Mouse (Mus musculus): ENCODE results near the gene Brwd1.
"Not testable (repeated sequence)": the region's sequence is repeated elsewhere in the genome, so short reads cannot be mapped to it uniquely, and the experiment has no call there.

Brwd1 gene

DNA sequence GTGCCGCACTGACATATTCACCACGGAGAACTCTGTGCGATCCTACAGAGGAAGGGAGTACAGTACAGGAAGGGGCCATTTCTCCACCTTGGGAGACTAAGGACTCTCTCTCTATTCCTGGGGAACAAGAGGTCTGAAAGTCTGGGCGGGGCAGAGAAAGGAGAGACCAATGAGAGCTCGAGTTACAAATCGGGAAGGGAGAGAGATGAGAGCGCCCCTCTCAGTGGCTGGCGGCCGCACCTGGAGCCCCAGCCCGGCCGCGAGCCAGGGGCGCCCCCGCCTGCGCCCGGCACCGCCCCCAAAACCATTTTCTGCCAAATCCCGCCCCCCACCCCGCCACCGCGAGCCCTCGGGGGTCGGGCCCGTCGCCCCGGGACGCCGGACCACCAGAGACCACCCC, 995 bp downstream of the Brwd1 start:
- peak; percentile 94 for DNase-seq (ENCODE audit: low spot score)

DNA sequence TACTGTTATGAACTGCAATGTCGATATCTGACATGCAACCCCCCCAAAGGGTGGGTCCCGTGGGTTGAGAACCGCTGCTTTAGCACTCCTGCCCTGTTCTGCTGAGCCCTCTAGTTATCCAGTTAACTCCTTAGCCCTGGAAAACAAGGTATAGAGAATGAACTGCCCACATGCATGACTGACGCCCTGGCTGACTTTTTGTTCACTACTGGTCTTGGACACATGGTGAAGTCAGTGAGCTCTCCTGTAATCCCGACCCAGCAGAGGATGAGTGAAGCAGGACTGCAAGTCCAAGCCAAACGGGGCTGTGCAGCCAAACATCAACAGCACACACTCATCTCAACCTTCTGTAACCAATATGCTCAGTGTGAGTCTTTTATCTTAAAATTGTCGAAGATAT, 1.8 kb downstream of the Brwd1 start:
- no peak for DNase-seq (ENCODE audit: low spot score)

DNA sequence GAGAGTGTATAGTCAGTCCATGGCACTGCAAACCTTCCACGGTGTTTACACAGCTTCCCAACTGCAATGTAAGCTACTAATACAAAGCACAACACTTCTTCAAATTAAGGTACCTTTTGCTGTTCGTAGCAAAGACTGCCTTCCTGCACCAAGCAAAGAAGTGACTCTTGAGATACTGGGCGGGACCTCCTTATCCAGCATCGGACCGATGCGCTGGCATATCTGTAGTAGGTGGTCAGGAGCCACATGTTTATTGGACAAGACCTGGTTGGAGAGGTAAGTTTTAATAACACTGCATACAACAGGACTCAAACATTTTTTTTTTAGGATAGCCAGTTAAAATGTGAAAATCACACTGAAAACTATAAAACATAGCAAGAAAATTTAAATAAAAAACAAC, 14.0 kb downstream of the Brwd1 start:
- DNase-seq (ENCODE audit: low spot score), result no peak

DNA sequence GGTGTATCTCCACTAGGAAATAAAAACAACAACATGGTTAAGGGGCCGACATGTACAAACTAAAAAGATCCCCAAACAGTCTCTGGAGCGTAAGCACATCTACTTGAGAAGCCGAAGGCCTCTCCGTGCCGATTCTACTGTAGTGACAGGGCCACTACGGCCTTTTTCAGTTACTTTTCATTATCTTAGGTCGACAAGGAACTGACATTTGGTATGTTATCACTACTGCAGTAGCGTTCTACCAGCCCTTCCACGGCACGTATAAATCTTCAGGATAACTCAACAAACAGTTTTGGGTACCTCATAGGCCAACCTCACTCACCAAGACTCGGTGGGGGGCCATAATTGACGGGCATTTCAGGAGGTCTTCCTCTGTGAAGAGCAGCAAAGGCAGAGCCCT, 16.2 kb downstream of the Brwd1 start:
- no peak for DNase-seq (ENCODE audit: low spot score)

DNA sequence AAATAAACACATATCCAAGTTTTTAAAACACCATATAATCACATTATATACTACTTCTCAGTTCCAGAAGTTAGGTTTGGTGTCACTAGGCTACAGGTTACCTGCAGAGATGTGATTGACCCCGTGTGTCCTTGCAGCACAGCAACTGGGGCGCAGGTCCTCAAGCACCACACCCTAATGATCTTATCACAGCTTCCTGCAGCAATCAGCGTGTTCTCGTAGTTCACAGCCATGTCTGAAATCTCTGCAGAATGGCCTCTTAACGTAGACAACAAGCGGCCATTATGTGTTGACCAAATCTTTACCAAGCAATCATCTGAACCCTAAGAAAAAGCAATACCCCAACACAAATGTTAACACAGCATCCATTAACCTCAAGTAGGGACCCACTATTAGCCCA, 17.7 kb downstream of the Brwd1 start:
- DNase-seq (ENCODE audit: low spot score), result no peak

DNA sequence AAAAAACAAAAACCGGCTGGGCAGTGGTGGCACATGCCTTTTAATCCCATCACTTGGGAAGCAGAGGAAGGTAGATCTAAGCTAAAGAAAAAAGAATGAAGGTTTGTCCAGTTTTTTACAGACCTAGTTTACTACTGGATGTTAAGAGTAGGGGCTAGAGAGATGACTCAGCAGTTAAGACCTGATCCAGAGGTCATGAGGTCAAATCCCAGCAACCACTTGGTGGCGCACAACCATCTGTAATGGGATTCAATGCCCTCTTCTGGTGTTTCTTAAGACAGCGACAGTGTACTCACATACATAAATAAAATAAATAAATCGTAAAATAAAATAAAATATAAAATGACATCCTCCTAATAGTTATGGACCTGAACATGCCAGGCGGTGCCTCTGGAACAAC, 38.2 kb downstream of the Brwd1 start:
- peak; percentile 72 for DNase-seq (ENCODE audit: low spot score)

DNA sequence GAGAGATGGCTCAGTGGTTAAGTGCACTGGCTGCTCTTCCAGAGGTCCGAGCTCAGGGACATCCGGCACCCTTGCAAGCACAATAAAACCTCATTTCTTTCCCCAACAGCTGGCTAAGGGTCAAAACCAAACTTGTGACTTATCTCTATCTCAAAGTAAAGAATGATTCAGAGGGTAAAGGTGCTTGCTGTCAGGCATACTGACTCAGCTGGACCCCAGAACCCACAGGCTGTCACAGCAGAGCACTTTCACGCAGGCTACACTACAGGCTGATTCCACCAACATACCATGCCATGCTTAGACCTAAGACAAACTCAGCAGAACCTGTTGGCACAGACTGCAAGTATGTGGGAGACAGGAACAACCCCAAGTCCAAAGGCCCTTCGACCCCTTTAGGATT, 41.6 kb downstream of the Brwd1 start:
- DNase-seq (ENCODE audit: low spot score), result no peak

DNA sequence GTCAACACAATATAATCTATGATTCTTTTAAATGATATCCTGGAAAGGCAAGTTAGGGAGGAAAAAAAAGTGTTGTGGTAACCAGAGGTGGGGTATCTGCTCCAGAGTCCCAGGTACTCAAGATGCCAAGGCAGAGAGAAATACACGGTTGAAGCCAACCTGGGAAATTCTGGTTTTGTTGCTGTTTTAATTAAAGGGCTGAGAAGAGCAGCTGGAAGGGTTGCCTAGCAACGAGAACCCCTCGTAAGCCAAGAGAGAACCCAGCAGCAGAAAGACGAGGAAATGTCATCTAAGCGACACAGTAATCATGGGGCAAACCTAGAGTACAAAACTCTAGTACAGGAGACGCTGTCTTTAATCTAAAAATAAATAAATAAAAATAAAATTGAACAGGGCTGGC, 42.8 kb downstream of the Brwd1 start:
- DNase-seq (ENCODE audit: low spot score), result no peak

DNA sequence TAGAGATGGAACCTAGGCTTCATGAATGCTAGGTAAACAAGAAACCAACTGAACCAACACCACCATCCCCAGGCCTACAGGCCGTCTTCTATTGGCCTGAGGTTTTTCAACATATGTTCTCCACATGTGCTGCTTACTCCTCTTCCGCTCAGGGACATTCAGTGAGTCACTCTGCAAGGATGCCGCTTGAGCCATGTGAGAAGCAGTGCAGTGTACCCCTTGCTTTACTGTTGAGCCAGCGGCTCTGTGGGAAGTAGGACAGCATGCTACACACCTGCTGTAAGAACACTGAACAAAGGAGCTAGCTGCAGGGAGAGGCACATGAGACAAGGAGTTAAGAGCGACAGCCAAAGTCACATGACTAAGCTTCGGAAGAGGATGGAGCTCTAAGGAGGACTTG, 47.9 kb downstream of the Brwd1 start:
- DNase-seq (ENCODE audit: low spot score), result peak; percentile 13

DNA sequence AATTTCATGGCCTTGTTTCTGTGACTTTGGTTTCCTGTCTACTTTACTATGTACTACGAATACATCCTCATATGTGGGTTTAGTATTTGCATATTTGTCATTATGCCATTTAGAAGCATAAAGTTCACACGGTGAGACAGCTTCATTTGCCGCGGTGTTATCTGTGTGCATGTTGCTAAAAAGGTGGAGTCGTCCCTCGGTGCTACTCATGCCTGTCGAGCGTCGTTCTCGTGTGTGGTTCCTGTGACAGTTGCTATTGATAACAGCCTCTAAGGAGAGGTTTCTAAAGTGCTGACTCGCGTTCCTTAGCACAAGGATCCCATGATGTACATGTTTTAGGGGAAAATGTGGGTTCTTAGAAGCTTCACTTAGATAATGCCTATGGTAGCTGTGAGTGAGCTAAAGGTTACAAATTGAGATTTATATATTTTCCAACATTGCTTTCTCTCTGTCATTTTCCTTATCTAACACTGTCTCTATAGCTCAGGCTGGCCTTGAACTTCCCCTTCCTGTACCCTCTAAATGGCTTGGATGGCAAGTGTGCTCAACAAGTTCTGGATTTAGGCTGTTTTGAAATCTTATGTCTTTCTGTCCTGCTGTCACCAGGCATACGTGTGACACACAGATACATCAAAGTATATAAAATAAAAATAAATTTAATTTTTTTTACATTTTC, 49.8 kb downstream of the Brwd1 start:
- DNase-seq (ENCODE audit: low spot score), result no peak

DNA sequence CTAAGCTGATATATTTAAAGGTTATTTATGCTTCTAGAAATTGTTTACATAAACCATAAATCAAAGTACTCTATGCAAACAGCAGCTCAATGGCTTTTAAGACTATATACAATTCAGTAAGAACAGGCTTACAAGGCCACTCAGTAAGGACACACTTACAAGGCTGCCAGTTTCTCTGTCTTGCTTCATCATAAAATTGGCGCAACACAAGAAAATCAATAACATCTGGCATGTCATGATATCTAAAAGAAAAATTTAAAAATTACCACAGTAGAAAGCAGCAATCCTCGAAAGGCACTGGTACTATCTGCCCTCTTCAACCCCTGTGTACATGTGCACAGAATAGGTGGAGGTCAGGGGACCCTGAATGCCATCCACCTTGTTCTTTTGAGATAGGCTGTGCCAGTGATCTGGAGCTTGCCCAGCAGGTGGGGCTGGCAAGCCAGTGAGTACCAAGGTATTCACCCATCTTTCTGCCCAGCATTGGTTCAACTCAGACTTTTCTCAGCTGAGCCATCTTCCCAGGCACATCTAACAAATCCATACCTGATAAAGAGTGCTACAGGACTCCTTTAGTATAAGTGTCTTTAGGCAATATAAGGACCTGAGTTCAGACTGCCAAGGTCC, 51.7 kb downstream of the Brwd1 start:
- no peak for DNase-seq (ENCODE audit: low spot score)

DNA sequence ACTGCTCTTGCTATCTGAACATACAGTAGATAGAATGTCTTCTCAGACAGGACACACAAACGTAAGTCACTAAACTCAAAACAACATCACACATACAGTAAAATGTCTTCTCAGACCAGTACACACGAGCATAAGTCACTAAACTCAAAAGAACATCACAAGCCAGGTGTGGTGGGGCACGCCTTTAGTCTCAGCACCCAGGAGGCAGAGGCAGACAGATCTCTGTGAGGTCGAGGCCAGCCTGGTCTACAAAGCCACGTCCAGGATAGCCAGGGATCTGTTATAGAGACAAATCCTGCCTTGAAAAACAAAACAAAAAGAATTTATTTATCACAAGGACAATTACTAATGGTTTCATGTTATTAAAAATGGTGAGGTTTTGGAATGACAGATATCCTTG, 56.1 kb downstream of the Brwd1 start:
- no peak for DNase-seq (ENCODE audit: low spot score)

DNA sequence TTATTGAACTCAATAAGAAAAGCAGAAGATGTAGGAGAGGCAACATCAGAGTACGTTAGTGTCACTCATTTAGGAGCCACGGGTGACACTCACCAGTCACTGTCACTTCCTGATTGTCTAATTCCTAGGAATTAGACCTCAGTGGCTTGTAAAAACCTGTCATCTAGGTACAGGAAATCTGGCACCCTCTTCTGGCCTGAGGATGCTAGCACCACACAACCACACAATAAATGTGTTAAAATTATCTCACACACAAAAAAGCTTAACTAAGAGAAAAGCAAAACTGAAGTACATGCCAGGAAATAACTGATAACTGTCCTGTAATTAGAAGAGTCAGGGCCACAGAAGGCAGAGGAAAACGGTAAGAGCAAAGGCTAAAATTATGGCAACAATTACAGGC, 57.1 kb downstream of the Brwd1 start:
- no peak for DNase-seq (ENCODE audit: low spot score)

DNA sequence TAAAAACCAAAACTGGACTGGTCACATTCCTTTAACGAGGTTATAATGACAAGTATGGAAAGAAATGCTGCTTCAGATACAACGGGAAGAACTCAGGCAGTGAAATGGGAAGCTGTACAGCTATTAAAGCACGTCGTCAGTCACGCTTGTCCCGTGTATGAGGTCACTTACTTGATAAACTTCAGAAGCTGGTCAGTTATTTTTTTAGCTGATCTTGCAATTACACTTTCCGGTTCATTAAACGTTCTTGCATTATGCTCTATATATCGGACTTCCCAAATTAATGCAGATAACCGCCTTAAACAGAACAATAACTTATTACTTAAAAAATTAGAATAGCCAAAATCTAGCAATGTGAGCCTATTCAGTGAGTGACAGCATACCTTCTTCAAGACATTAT, 61.3 kb downstream of the Brwd1 start:
- DNase-seq (ENCODE audit: low spot score), result no peak

DNA sequence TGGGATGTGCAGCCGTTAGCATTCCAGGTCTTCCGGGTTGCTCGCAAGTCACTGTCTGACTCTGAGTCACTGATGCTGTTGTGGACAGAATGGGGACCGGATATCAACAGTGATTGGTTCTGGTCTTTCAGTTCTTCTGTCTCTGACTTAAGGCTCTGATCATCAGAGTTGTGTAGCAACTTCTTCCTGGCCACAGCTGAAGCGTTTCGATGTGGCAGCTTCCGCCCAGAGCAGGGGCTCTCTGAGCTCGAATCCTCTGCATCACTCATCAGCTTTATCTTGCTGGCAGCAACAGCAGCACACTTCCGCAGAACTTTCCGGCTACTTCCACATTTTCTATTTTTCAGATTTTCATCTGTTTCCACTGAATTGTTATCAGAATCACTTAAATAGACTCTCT, 73.2 kb downstream of the Brwd1 start:
- not testable (repeated sequence) for DNase-seq (ENCODE audit: low spot score)

DNA sequence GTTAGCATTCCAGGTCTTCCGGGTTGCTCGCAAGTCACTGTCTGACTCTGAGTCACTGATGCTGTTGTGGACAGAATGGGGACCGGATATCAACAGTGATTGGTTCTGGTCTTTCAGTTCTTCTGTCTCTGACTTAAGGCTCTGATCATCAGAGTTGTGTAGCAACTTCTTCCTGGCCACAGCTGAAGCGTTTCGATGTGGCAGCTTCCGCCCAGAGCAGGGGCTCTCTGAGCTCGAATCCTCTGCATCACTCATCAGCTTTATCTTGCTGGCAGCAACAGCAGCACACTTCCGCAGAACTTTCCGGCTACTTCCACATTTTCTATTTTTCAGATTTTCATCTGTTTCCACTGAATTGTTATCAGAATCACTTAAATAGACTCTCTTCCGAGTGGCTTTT, 78.0 kb downstream of the Brwd1 start:
- not testable (repeated sequence) for DNase-seq (ENCODE audit: low spot score)

DNA sequence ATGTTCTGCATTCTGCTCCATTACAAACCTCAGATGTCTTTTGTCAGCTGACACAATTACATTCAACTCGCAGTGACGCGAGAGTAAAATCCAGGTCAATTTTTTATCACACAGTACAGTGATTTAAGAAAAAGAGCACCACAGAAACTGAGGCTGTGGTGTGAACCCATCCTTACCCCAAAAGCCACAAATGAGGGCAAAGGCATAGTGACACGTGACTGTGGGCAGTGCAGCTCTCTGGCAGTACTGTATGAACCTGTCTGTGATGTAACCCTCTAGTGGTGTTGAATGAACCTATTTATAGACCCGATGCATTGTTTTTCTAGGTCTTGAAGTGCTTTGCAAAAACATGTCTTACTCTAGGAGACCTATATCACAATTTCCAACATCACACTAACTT, 83.0 kb downstream of the Brwd1 start:
- no peak for DNase-seq (ENCODE audit: low spot score)

DNA sequence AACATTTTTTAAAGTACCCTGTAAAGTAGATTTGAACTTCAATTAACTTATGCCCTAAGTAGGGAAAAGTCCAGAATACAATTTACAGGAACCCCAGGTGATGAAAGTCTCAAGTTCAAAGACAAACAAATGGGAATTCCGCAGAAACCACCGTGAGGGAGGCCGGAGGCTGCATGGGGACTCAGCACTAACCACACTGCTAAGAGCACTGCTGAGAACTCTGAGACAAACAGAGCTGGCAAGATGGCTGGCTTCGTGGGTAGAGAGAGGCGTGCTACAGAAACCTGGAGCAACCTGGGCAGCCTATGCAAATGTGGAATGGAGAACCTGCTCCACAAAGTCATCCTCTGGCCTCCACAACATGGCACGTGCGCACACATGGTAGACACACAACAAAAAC, 86.2 kb downstream of the Brwd1 start:
- DNase-seq (ENCODE audit: low spot score), result no peak

DNA sequence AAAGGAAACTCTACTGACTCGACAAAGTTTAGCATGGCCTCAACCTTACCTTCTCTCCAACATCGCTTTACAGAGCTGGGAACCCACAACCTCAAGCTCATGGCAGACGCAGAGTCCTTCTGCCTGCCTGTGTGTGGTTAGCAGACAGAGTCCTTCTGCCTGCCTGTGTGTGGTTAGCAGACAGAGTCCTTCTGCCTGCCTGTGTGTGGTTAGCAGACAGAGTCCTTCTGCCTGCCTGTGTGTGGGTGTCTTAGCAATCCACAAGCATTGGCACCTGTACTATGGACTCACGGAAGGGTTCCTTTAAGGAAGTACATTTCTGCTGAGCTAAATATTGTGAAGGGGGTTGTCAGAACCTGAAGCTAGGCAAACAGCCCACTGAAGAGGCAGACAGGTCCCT, 87.8 kb downstream of the Brwd1 start:
- not testable (repeated sequence) for DNase-seq (ENCODE audit: low spot score)

DNA sequence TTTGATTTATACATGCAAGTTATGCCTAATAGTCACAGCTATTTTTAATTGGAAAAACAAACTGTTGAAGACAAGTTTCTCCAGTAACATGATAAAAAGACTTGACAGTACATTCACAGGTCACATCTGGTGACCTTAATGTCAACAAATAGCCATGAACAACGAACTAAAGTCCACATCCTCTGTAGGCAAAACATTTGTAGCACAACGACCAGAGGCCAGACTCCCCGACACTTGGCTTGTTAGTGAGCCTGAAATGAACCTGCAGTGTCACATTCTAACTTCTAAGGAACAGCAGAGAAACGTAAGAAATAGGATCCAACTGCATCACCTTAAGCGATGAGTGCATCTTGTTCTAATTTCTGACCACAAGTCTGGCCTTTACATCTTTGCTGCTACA, 89.7 kb downstream of the Brwd1 start:
- DNase-seq (ENCODE audit: low spot score), result no peak

DNA sequence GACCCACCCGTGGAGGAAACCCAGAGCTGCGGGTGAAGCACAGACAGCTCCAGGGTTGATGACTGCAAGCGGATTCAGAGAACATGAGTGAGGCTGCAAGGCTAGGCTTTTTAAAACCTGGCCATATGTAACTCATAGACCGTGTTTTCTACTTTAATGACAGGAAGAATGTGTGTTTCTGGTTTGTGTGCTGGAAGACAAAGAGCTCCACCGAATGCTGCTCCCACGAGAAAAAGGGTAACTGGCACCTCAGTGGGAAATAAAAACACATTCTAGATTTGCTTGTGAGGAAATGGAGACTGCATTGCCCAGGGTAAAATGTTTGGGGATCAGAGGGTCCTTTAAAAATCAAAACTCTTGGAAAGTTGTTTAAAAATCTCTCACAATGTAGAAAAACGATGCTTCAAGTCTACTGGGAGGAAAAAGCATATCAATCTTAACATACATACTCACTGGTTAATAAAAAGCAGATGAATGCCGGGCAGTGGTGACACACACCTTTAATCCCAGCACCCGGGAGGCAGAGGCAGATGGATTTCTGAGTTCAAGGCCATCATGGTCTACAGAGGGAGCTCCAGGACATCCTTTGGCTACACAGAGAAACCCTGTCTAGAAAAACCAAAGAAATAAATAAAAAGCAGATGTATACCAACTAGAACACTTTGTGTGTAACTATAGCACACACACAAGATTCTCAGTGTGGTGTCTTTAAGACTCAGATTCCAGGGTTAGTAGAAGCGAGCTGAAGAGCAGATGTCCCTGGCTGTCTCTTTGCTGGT, 91.0 kb downstream of the Brwd1 start:
- DNase-seq (ENCODE audit: low spot score), result peak; percentile 50

DNA sequence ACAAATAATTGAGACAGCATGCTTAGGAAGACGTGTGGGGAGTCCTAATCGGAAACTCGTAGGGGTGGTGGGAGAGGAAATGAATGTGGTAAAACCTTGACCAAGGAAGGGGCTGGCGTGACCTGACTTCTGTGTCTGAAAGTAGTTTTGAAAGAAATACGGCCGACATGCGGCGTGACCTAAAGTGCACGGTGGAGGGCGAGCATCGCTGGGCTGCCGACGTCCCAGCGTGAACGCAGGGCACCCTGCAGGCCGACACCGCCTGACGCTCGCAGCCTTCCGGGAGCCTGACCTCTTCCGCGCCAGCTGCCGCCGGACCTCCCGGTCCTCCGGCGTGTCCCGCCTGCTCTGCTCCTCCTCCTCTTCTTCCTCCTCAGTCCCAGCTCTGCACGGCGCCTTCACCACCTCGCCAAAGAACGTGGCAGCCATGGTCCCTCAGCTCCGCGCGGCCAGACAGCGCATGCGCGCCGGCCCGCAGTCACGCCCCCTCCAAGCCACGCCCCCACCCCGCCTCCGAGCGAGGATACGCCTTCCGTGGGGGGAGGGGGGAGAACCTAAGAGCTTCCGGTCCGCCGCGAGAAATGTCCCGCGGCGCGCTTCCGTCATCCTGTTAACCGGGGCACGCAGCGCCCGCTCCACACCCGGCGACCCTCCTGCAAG, 91.7 kb downstream of the Brwd1 start, which contains the start of gene Psmg1:
Gene Psmg1, minus strand, starts transcription at position 499 of the 660 bp plus-strand sequence.
- DNase-seq (ENCODE audit: low spot score), result peak; percentile 97

DNA sequence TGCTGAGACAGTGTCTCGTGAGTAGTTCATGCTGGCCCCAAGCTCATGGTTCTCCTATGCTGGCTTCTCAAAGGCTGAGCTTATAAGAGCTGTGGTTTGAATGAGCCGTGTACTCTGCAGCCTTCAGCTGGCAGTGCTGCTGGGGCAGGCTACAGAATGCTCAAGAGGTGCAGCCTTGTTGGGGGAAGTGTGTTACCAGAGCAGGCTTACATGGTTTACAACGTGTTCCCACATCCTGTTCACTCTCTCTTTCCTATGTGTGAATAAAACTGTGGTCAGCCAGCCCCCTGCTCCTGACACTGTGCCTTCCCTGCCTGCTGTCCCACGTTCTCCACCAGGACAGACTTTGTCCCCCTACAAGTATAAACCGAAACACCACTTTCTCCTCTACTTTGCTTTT, 97.4 kb downstream of the Brwd1 start:
- DNase-seq (ENCODE audit: low spot score), result no peak

Data from embryo, embryonic 10.5 days (tissue).